11 mouse cellular contexts compared by ENCODE assay signal in the genomic region with DNA sequence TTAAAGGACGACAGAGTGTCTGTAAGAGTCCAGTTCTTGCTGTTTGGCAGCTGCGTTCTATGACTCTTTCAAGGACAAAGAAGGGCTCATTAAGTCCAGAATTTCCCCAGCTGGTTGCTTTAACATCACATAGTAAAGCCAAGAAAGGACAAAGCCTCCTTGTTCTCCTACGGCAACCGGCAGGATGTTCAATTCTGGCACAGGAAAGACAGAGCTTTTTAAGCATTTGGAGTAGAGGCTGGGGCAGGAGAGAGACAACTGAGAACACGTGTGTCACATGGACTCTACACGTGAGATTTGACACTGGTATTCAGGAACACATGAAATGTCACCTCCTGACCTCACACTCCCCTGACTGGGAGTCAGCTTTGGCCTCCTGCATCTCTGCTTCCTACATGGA.
DNase-seq lines count a peak whose midpoint lies in the region; ATAC-seq lines count a peak whose summit lies in the region.
"Had no signal": no experiment of that assay in that cellular context is flagged by ENCODE, and none has a peak within 500 bp of the region (broad histone marks: within the 10 kb centered on the region; RNA-seq: fewer than 3 reads in every experiment).

No protein-coding gene starts in this region.

- no peak overlapping the region for H3K27ac ChIP-seq in heart, embryonic 10.5 days
- no peak overlapping the region for H3K27ac ChIP-seq in forebrain, embryonic 11.5 days (ENCODE audit: low read depth, low read length)

- H3K4me1 ChIP-seq in heart, embryonic 10.5 days: no peaks in the 10 kb centered on the region
- H3K4me1 ChIP-seq in forebrain, embryonic 11.5 days (replicated peaks; ENCODE audit: control insufficient read depth, insufficient read depth, low read length): no peaks in the 10 kb centered on the region

- H3K4me3 ChIP-seq in heart, embryonic 10.5 days: no peak overlapping the region
- no peak overlapping the region for H3K4me3 ChIP-seq in forebrain, embryonic 11.5 days (ENCODE audit: low read depth, low read length)
- H3K4me3 ChIP-seq: myocyte had no signal

- no peak overlapping the region for H3K9ac ChIP-seq in forebrain, embryonic 11.5 days (ENCODE audit: low read length)

- WGBS in heart, embryonic 10.5 days: 65% methylated on average over 6 of the region's 6 CpGs
- WGBS in forebrain, embryonic 11.5 days: 36% methylated on average over 6 of the region's 6 CpGs

- H3K4me2 ChIP-seq in forebrain, embryonic 11.5 days (ENCODE audit: low read depth, low read length, severe bottlenecking): no peak overlapping the region

- H3K9me3 ChIP-seq in heart, embryonic 10.5 days: no peaks in the 10 kb centered on the region
- H3K9me3 ChIP-seq in forebrain, embryonic 11.5 days (ENCODE audit: control insufficient read depth, low read length): no peaks in the 10 kb centered on the region

- H3K36me3 ChIP-seq in heart, embryonic 10.5 days: no peaks in the 10 kb centered on the region
- H3K36me3 ChIP-seq in forebrain, embryonic 11.5 days (ENCODE audit: control insufficient read depth, insufficient read depth, low read length): no peaks in the 10 kb centered on the region

- DNase-seq in heart, adult 11 months: peak; percentile 96
- no peak for DNase-seq in heart, embryonic 10.5 days (ENCODE audit: low spot score)
- DNase-seq in Muller cell, postnatal 12 days (ENCODE audit: inconsistent ontology term): peak; percentile 94
- no peak for DNase-seq in forebrain, embryonic 11.5 days (ENCODE audit: low spot score)
- peak; percentile 24 to 56 for DNase-seq in kidney, postnatal 25 days
- DNase-seq in urinary bladder, adult 18-20 months (ENCODE audit: low spot score in 2 of 2): no peak
- no peak for DNase-seq in cerebellum, adult 9-11 months

- 0 out of 2 replicates have a peak, but pooled peaks have one; percentile 21 for ATAC-seq in forebrain, embryonic 11.5 days (replicated peaks; ENCODE audit: low FRiP score)
- no peak for ATAC-seq in megakaryocyte progenitor cell, adult 5-6 weeks (replicated peaks; ENCODE audit: poor library complexity)
- ATAC-seq: inflammation-experienced regulatory T-cells, adult 6 months had no signal

- no peaks in the 10 kb centered on the region for H3K27me3 ChIP-seq in heart, embryonic 10.5 days (ENCODE audit: insufficient read depth, poor library complexity, severe bottlenecking)
- no peaks in the 10 kb centered on the region for H3K27me3 ChIP-seq in forebrain, embryonic 11.5 days (ENCODE audit: control insufficient read depth, insufficient read depth, low read length)
- H3K27me3 ChIP-seq: CH12.LX had no signal

Comparison
In these comparisons a context has a peak if more than half of its experiments do, and no peak if none do; other contexts are left out.
1. DNase-seq: peak in heart, adult 11 months (single experiment), Muller cell, postnatal 12 days (single experiment) and kidney, postnatal 25 days (2 of 2); none in heart, embryonic 10.5 days (single experiment), forebrain, embryonic 11.5 days (single experiment), urinary bladder, adult 18-20 months (0 of 2) and cerebellum, adult 9-11 months (single experiment).